Mouse (Mus musculus) stomach, postnatal 0 days (tissue): ENCODE results near the gene Auh.

Source experiments
- CTCF ChIP-seq: IDR thresholded peaks from 2 replicates; pipeline ENCODE4 v1.5.1; 2016; ENCODE audit warnings: antibody characterized with exemption, low read depth, mild to moderate bottlenecking, moderate library complexity
- EP300 ChIP-seq: optimal IDR thresholded peaks from 2 replicates; pipeline ENCODE3; 2016; ENCODE audit warnings: antibody characterized with exemption

GRCm38 (mm10) chr13:52826666-52827065, 102.8 kb downstream of the Auh start:
- TF ChIP-seq CTCF (no peak), EP300 (no peak)
